Mouse (Mus musculus) embryo, embryonic 10 days (tissue): ENCODE measurements around the gene Hmcn1.

Experiments
- DNase-seq: peaks from one replicate; pipeline ENCODE4 v3.0.0-alpha.2; 2015; ENCODE audit warnings: low spot score

The Hmcn1 gene

DNA sequence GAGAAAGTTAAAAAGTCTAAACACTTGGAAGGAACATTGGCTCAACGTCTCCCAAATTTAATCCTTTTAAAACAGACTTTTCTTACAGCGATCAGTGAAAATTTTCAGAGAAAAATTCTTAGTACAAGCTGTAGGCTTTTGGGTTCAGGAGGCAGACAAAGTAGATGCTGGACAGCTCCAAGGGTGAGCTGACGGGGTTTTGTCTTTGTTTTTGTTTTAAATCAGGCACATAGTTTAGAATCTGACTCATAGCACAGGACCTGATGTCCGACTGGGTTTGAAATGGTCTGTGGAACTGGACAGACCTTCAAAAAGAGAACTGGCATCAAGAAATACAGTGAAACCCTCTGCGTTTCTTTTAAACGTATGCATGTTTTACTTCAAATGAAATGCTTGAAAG lies 353.7 kb downstream of the Hmcn1 start:
- no peak for DNase-seq

GRCm38 (mm10) chr1:150632506-150632905 lies 360.7 kb downstream of the Hmcn1 start:
- DNase-seq: no peak

DNA sequence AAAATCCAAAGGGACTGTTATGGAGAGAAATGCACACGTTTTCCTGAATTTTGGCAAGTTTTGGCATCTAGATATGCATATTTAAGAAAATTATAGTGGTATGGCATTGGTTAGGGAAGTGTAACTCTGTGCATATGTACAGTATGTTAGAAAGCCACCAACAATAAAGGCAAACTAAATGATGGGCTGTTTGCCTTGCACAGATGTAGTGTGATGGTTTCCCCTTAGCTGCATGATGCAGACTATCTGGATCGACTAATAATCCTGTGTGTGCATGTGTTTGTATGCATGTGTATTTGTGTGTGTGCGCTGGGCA lies 361.4 kb downstream of the Hmcn1 start:
- no peak for DNase-seq

DNA sequence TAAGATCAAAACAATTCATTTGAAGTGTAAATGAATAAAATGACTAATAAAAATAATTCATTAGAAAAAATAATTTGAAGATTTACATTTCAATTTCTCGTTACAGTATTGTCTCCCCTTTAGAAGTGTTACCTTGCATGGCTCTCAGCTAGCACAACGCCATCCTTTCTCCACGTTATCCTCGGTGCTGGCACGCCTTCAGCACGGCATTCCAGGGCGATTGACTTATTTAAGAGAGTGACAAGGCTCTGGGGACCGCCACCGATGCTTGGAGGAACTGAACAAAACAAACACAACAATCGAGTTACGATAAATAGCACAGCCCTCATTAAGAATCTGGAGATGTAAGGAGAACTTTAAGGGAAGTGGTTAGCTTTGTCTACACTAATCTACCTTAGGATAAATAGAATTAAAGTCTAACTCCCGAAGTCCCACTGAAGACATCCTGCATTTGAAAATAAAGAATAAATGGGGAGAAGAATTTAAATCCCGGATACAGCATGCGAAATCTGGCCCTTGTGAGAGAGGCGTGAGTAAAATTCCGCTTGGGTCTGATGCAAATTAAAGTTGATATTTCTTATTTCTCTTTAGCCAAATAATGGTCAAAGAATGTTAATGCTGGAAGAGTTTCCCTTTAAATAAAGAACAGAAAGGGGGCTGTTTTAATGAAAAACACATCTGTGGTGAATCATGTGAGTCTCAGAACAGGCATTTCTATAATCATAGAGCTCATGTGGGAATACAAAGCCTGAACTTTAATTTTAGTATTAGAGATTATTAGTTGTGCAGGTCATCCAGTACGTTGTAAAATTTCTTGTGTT lies 362.0 kb downstream of the Hmcn1 start:
- DNase-seq: no peak

DNA sequence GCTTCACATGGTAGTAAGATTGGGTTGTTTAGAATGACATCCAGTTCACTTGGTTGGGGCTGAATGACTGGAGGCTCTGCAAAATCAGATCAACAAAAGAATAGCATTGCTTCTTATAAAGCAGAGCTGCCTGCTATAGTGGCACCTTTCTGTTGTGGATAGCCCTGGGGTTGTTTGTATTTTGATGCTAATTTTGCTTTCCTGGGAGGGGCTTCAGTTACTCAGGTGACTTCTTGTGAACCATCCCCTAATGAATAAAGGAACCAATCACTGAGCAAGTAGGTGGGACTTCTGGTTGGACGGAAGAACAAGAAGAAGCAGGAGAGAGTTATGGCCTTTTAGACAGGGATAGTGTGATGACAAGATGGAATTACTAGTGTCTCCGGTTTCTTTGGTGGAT lies 370.0 kb downstream of the Hmcn1 start:
- no peak for DNase-seq

DNA sequence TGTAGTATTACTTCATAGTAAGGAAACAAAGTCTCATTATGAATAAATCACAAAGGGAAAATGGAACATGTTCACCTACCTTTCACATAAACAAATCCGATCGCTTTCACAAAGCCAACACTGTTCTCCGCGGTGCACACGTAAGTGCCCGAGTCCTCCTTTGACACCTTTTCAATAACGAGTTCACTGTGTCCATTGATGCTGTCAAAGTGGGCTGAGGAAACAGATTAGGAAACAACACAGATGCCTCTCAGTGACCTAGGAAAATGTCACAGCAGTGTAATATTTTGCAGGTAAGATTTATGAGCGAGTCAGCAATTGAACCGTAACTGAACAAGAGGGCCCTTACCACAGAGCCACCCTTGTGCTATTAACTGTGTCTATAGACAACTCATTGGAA lies 382.7 kb downstream of the Hmcn1 start:
- no peak for DNase-seq

DNA sequence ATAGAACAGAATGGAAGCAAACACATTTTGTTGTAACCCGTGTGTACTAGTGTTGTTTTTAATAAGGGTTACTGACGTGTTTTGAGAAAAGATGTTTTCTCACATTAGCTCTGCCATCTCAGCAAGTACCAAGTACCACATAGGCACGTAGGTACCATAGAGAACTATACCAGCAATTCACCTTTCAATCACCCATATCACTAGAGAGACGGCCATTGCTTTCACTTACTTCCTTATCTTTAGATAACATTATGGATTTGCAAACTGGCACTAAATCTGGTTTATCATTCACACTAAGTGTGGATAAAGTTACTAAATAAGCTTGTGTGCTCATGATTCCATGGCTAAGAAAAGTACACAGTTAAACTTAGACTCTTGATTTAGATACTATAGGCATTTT lies 387.1 kb downstream of the Hmcn1 start:
- DNase-seq: no peak

- DNase-seq: no peak
Observed at GRCm38 (mm10) chr1:150593614-150594013, 399.6 kb downstream of the Hmcn1 start.

DNA sequence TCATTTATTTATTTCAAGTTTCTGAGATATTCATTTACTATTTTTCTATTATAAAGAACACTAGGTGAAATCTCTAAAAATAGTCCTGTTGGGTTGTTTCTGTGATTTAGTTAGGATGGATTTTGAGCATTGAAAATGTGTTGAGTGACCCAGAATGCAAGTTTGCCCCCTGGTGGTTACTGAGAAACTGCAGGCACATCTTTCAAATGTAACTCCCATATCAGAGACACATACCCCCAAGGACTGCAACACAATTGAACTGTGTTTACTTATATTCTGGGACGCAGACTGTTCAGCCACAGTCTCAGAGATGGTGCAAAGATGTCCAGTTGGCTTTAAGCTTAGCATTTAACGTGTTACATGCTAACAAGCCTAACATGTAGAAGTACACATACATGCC lies 402.0 kb downstream of the Hmcn1 start:
- peak; percentile 73 for DNase-seq

- peak; percentile 42 for DNase-seq
Observed at GRCm38 (mm10) chr1:150587410-150587809, 405.8 kb downstream of the Hmcn1 start.

GRCm38 (mm10) chr1:150584477-150584876 lies 408.8 kb downstream of the Hmcn1 start:
- no peak for DNase-seq

DNA sequence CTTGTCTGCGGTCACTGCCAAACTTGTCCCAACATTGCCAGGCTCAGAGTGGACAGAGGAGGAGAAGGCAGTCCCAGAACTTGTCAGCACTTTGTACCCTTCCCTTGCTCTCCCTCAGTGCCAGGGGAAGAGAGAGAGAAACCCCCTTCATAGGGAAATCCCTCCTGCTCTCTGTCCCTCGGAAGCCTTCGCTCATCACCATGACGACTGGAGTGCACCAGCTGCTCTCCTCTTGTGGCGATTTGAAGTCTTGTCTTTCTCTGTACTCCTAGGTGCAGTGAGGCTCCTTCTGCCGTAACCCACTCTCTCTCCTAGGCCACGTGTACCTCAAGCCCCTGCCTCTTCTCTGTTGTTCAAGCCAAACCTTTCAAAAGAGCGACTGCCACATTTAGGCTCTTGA lies 409.5 kb downstream of the Hmcn1 start:
- peak; percentile 59 for DNase-seq

DNA sequence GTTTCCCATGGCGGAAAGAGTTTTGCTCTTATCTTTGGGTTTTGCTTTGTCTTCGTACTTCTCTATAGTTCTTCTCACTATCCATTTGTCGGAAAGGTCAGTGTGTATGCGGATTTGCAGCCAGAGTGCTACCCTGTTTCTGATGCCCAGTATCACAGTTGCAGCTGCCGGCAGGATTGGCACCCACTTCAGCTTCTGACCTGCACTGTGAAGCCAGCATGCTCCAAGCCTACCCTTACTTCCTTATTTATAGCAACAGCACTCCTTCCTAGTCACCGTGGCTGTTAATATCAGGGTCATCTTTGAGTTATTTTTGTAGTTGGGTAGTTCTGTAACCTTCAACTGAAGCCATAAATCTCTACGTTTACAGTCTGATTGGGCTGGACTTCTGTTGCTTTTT lies 412.7 kb downstream of the Hmcn1 start:
- no peak for DNase-seq

- DNase-seq: no peak
Observed at GRCm38 (mm10) chr1:150573407-150573806, 419.8 kb downstream of the Hmcn1 start.

GRCm38 (mm10) chr1:150570562-150571156 lies 422.6 kb downstream of the Hmcn1 start:
- no peak for DNase-seq

DNA sequence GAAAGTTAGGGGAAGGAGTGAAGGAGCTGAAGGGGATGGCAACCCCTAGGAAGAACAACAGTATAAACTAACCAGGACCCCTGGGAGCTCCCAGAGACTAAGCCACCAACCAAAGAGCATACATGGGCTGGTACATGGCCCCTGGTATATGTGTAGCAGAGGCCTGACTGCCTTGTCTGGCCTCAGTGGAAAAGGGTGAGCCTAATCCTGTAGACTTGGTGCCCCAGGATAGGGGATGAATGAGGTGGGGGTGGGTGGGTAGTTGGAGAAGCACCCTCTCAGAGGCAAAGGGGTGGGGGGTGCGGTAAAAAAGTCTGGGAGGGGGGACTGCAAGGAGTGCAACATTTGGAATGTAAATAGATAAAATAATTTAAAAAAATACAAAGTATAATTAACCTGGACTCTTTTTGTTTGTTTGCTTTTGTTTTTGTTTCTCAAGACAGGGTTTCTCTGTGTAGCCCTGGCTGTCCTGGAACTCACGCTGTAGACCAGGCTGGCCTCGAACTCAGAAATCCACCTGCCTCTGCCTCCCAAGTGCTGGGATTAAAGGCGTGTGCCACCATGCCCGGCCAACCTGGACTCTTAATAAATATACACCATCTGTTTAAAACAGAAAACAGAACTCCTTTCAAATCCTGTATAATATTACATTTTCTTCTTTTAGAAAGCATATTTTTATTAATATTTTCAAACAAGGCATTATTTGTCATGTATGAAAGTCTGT lies 423.3 kb downstream of the Hmcn1 start:
- no peak for DNase-seq

- no peak for DNase-seq
Observed at GRCm38 (mm10) chr1:150566287-150566686, 426.9 kb downstream of the Hmcn1 start.

DNA sequence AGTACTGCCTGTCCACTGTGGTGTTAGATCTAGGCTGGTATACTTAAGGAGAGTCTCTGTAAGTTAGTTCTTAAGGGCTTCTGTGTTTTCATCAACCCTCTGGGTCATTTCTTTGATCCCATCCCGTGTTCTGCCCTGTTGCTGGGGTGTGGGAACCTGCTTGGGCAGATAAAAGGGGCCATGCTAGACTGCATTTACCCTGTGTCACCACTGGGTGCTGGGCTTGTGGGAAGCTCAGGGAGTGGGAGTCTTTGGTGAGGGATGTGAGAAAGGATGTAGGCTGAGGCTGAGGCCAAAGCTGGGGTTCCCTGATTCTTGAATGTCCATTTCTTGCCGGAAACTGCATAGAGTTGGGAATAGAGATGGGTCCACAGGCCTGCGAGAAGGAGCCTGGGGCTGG lies 436.6 kb downstream of the Hmcn1 start:
- DNase-seq: no peak

- no peak for DNase-seq
Observed at GRCm38 (mm10) chr1:150551390-150551789, 441.8 kb downstream of the Hmcn1 start.

DNA sequence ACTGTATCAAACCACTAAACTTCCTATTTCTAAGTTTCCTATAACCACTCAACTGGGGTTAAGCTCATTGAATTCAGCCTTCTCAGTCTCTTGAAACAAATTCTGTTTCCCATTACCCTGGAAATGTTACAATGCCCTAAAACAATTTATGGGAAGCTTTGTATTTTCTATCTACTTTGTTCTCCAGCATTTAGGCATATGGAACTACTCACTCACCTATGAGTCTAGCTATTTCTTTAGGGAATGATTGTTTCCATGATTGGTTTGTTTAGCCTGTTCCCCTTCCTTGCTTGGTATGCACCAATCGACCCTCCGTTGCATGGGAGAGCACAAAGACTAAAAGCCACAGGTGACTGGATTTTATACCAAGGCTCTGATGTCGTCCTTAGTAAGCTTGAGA lies 446.8 kb downstream of the Hmcn1 start:
- DNase-seq: no peak

DNA sequence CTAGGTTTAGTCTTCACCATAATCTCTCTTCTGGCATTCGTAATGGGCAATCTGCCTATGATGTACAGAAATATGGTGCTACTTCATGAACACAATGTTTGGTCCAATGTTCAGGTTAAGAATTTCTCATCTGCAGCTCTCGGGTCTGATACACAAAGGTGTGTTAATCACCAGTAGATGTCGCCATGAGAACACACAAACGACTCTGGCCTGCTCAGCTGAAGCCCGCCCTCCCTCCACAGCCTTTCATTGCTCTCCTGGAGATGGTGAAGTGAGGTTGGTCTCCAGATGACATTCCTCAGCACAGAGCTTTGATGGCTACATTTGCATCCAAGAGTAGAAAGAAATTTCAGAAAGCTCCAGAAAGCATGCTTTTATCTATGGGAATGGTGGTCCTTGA lies 453.0 kb downstream of the Hmcn1 start:
- peak; percentile 94 for DNase-seq

DNA sequence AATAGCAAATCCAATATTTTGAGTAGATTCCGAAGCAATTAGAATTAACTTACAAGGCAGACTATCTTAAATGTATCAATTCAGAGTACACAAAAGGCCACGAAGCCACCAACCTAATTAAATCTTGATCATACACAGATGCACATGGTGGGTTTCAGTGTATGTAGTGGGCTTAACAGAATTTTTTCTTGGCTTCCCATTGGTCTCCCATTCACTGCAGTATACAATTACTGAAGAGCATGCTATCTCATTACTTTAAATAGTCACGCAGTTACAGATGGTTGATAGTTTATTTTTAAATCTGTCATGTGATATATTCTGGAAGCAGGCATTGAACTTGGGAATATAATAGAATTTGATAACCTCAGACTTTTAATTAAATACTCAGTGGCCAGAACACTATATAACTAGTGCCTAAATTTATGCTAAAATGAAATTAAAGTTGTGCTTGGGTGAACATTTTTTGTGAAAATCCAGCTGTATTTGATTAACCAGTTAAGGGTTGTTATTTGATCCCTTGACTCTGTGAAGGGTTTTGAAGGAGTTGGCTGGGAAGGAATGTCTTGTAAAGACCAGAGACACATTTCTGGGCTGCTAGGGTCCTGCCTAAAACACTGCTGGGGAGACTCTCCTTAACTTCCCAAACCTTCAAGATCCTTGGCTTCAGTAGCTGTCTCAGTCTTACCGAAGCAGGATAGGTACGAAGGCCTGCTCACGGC lies 455.7 kb downstream of the Hmcn1 start:
- DNase-seq: peak; percentile 30
